Mouse (Mus musculus) limb, embryonic 14.5 days (tissue): ENCODE data around the gene Gm49321. TPM values are rescaled to one million over a fixed set of nuclear protein-coding genes. Genes with fewer than 3 reads are reported as not detected.
A peak's percentile ranks its signal among the peaks of the same experiment; 100 is the strongest.

ENCODE experiments used
- ATAC-seq: fragments of 200-750 bp; cut with Nextera tagmentation; 2 replicates; pipeline ENCODE4 v1.8.0; 2017; ENCODE audit warnings: low read depth, moderate number of reproducible peaks, moderate TSS enrichment; ENCODE audit not compliant: low FRiP score
- DNase-seq: peaks from one replicate; pipeline ENCODE4 v3.0.0-alpha.2; 2015; ENCODE audit warnings: low spot score
- H3K27ac ChIP-seq: fragments of 300-500 bp; sonication (generic); replicated peaks from 2 replicates; pipeline ENCODE4 v1.5.1; 2014; ENCODE audit warnings: low read depth, mild to moderate bottlenecking, low read length, moderate library complexity, mixed read lengths
- H3K27me3 ChIP-seq: fragments of 300-500 bp; sonication (generic); 2 replicates; pipeline ENCODE4 v1.6.1; 2014; ENCODE audit warnings: low read length, mixed read lengths; ENCODE audit not compliant: control insufficient read depth, insufficient read depth
- H3K36me3 ChIP-seq: fragments of 300-500 bp; sonication (generic); 2 replicates; pipeline ENCODE4 v1.6.1; 2014; ENCODE audit warnings: mild to moderate bottlenecking, low read length, moderate library complexity, mixed read lengths; ENCODE audit not compliant: control insufficient read depth, insufficient read depth
- H3K4me1 ChIP-seq: fragments of 300-500 bp; sonication (generic); 2 replicates; pipeline ENCODE4 v1.6.1; 2014; ENCODE audit warnings: antibody characterized with exemption, low read length, mixed read lengths; ENCODE audit not compliant: control insufficient read depth, insufficient read depth
- H3K4me2 ChIP-seq: fragments of 300-500 bp; sonication (generic); replicated peaks from 2 replicates; pipeline ENCODE4 v1.6.1; 2014; ENCODE audit warnings: low read depth, mild to moderate bottlenecking, low read length, moderate library complexity; ENCODE audit not compliant: severe bottlenecking
- H3K4me3 ChIP-seq: fragments of 300-500 bp; sonication (generic); replicated peaks from 2 replicates; pipeline ENCODE4 v1.5.1; 2014; ENCODE audit warnings: low read length
- H3K9ac ChIP-seq: fragments of 300-500 bp; sonication (generic); 2 replicates; pipeline ENCODE4 v1.6.1; 2014; ENCODE audit warnings: mild to moderate bottlenecking, low read depth, low read length, moderate library complexity; ENCODE audit not compliant: severe bottlenecking
- H3K9me3 ChIP-seq: fragments of 300-500 bp; sonication (generic); 2 replicates; pipeline ENCODE4 v1.6.1; 2016; ENCODE audit warnings: low read length; ENCODE audit not compliant: control insufficient read depth
- POLR2A ChIP-seq: fragments of 200-500 bp; IDR thresholded peaks from 2 replicates; pipeline ENCODE4 v1.8.0; 2012; ENCODE audit warnings: inconsistent platforms, mild to moderate bottlenecking, moderate library complexity, borderline replicate concordance; ENCODE audit not compliant: insufficient read depth, insufficient read length; ENCODE audit errors: extremely low read depth
- WGBS: fragments of 180-500 bp; shearing (Covaris S2); extraction: QIAGEN DNeasy Blood & Tissue Kit; methylation state at CpG from one replicate; pipeline ENCODE4 v1.1.7; 2014; 5-methylcytosine and 5-hydroxymethylcytosine counted together
- polyA plus RNA-seq, 2 experiments: library from polyadenylated mRNA; depleted of rRNA in 1 of 2; stranded (reverse) in 1 of 2; unstranded in 1 of 2; fragments of >200 nt; fragmentation: Nextera tagmentation in 1 of 2; extraction: Ambion mirVana in 1 of 2; gene quantifications; 2 replicates each; pipeline versions ENCODE4 v1.2.1 to v1.2.3; 2012 to 2014

Gene Gm49321
- polyA plus RNA-seq, 2 experiments = 11.2 TPM; not detected in 1

- Histone ChIP-seq H3K4me3 (no peak overlapping the region), H3K9me3 (no peaks in the 10 kb centered on the region), H3K4me2 (no peak overlapping the region), H3K27ac (no peak overlapping the region), H3K9ac (no peak overlapping the region), H3K27me3 (no peaks in the 10 kb centered on the region), H3K4me1 (no peaks in the 10 kb centered on the region), H3K36me3 (no peaks in the 10 kb centered on the region)
- no peak for TF ChIP-seq POLR2A
- WGBS = 26% methylated on average over 8 of the region's 8 CpGs
- peak; percentile 40 for DNase-seq
- no peak for ATAC-seq
These were observed 72.0 kb downstream of the Gm49321 start for GRCm38 (mm10) chr12:74009448-74009911.

GRCm38 (mm10) chr12:74013739-74014138 is 76.3 kb downstream of the Gm49321 start:
- Histone ChIP-seq H3K36me3 (no peaks in the 10 kb centered on the region), H3K9me3 (no peaks in the 10 kb centered on the region), H3K4me3 (no peak overlapping the region), H3K4me2 (peak overlapping the region; percentile 29), H3K9ac (no peak overlapping the region), H3K27me3 (no peaks in the 10 kb centered on the region), H3K4me1 (no peaks in the 10 kb centered on the region), H3K27ac (no peak overlapping the region)
- peak; percentile 78; the same call in 1 of the 2 replicates for ATAC-seq
- 3% methylated on average over 6 of the region's 6 CpGs for WGBS
- no peak for TF ChIP-seq POLR2A
- DNase-seq = peak; percentile 82

DNA sequence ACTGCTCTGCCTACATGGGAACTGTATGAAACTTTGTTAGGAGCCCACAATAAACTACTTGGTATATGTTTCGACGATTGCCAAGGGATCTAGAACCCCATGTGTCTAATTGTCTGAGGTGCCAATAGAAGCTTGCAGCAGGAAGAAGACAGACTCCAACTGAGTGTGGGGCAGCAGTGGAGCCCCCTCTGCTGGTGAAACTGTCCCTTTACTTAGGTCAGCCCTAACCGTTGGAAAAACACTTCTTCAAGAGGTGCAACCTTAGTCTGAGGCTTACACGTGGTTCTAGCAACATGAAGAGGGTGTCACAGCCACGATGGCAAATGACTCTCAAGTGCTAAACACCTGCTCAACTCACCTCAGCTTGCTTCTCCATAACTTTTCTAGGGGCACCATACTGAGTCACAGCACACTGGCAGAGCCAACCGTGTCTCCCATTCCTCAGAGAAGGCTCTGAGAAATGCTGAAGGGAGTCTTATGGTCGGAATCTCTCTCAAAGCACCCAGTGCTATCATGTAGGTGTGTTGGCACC is 77.4 kb downstream of the Gm49321 start:
- Histone ChIP-seq H3K9ac (no peak overlapping the region), H3K27ac (no peak overlapping the region), H3K4me3 (no peak overlapping the region), H3K27me3 (no peaks in the 10 kb centered on the region), H3K36me3 (no peaks in the 10 kb centered on the region), H3K4me2 (no peak overlapping the region), H3K4me1 (no peaks in the 10 kb centered on the region), H3K9me3 (no peaks in the 10 kb centered on the region)
- DNase-seq = no peak
- no peak for TF ChIP-seq POLR2A
- ATAC-seq = no peak
- WGBS = 55% methylated on average over 7 of the region's 7 CpGs

- H3K27me3 ChIP-seq = no peaks in the 10 kb centered on the region
- 52% methylated on average over 5 of the region's 5 CpGs for whole genome bisulfite sequencing
- no peak overlapping the region for H3K4me2 ChIP-seq
- ATAC-seq = no peak
- DNase-seq = no peak
- no peak overlapping the region for H3K4me3 ChIP-seq
- no peaks in the 10 kb centered on the region for H3K9me3 ChIP-seq
- H3K27ac ChIP-seq = no peak overlapping the region
- H3K9ac ChIP-seq = no peak overlapping the region
- TF ChIP-seq POLR2A = no peak
- H3K4me1 ChIP-seq = no peaks in the 10 kb centered on the region
- H3K36me3 ChIP-seq = no peaks in the 10 kb centered on the region
These were observed 78.0 kb downstream of the Gm49321 start for GRCm38 (mm10) chr12:74015491-74015890.

Other genes starting within 250 kb of the Gm49321 start
- gene Hif1a, start 36.3 kb upstream of the Gm49321 start, polyA plus RNA-seq (2012; rRNA removed) = 72.9 and 79.0 TPM in 2 replicates
- gene Hif1a, start 36.3 kb upstream of the Gm49321 start, polyA plus RNA-seq (2014; fragmentation: Nextera tagmentation; extraction: Ambion mirVana) = 112 and 120 TPM in 2 replicates
- gene Snapc1, start 26.8 kb downstream of the Gm49321 start, polyA plus RNA-seq (2012; rRNA removed) = 21.6 and 22.0 TPM in 2 replicates
- gene Snapc1, start 26.8 kb downstream of the Gm49321 start, polyA plus RNA-seq (2014; fragmentation: Nextera tagmentation; extraction: Ambion mirVana) = 17.2 and 24.8 TPM in 2 replicates
- 2.4 and 2.8 TPM in 2 replicates for gene Syt16, start 60.0 kb downstream of the Gm49321 start, polyA plus RNA-seq (2012; rRNA removed)
- 4.3 and 5.0 TPM in 2 replicates for gene Syt16, start 60.0 kb downstream of the Gm49321 start, polyA plus RNA-seq (2014; fragmentation: Nextera tagmentation; extraction: Ambion mirVana)